Mouse (Mus musculus) liver, adult 2 months (tissue): ENCODE measurements around the gene Rnft2. TPM values are rescaled to one million over a fixed set of nuclear protein-coding genes. Genes with fewer than 3 reads are reported as not detected.

ENCODE experiments used
- DNase-seq: peaks from one replicate; pipeline ENCODE4 v3.0.0-alpha.2; 2011; ENCODE audit warnings: low read depth, low spot score; ENCODE audit errors: extremely low read depth
- H3K27ac ChIP-seq: fragments of 200-500 bp; replicated peaks from 2 replicates; pipeline ENCODE4 v1.5.1; 2012; ENCODE audit warnings: low read depth, mild to moderate bottlenecking, control low read depth, inconsistent platforms, low read length; ENCODE audit not compliant: insufficient read depth
- H3K27me3 ChIP-seq: fragments of 200-500 bp; 2 replicates; pipeline ENCODE4 v1.6.1; 2012; ENCODE audit warnings: mild to moderate bottlenecking, moderate library complexity, low read length, inconsistent platforms; ENCODE audit not compliant: control insufficient read depth, insufficient read depth
- H3K36me3 ChIP-seq: fragments of 200-500 bp; 2 replicates; pipeline ENCODE4 v1.6.1; 2012; ENCODE audit warnings: low read length, inconsistent platforms; ENCODE audit not compliant: control insufficient read depth, insufficient read depth
- H3K4me1 ChIP-seq: fragments of 200-500 bp; 2 replicates; pipeline ENCODE4 v1.6.1; 2011; ENCODE audit warnings: low read length; ENCODE audit not compliant: control insufficient read depth, insufficient read depth
- H3K4me3 ChIP-seq: fragments of 200-500 bp; 2 replicates; pipeline ENCODE4 v1.5.1; 2011; ENCODE audit warnings: low read depth, mild to moderate bottlenecking, control low read depth, low read length, moderate library complexity; ENCODE audit not compliant: insufficient read depth
- H3K79me2 ChIP-seq: fragments of 200-500 bp; 2 replicates; pipeline ENCODE4 v1.6.1; 2012; ENCODE audit warnings: inconsistent platforms, mild to moderate bottlenecking, low read length, moderate library complexity; ENCODE audit not compliant: control insufficient read depth, insufficient read depth
- H3K9ac ChIP-seq: fragments of 200-500 bp; 2 replicates; pipeline ENCODE4 v1.6.1; 2012; ENCODE audit warnings: low read depth, mild to moderate bottlenecking, control low read depth, inconsistent platforms, low read length
- CTCF ChIP-seq: fragments of 200-500 bp; IDR thresholded peaks from 2 replicates; pipeline ENCODE4 v1.5.1; 2011; ENCODE audit warnings: low read depth, low read length, control low read depth
- POLR2A ChIP-seq: fragments of 200-500 bp; IDR thresholded peaks from 2 replicates; pipeline ENCODE4 v1.6.1; 2011; ENCODE audit warnings: low read length, control low read depth; ENCODE audit not compliant: insufficient read depth; ENCODE audit errors: extremely low read depth
- WGBS: fragments of 180-500 bp; shearing (Covaris S2); methylation state at CpG from one replicate; pipeline ENCODE4 v1.1.7; 2018; 5-methylcytosine and 5-hydroxymethylcytosine counted together
- polyA plus RNA-seq: library from polyadenylated mRNA; depleted of rRNA; stranded (reverse); fragments of >200 nt; gene quantifications from 2 replicates; pipeline ENCODE4 v1.2.3, GENCODE M21; 2012
- total RNA-seq: library from RNA; depleted of rRNA; stranded (reverse); fragments of >200 nt; gene quantifications from 2 replicates; pipeline ENCODE4 v1.2.3, GENCODE M21; 2014

Gene Rnft2
- total and polyA plus RNA-seq, 2 experiments, result 0.26 to 1.2 TPM

GRCm38 (mm10) chr5:118260055-118260454 is 15.1 kb upstream of the Rnft2 start:
- no peak overlapping the region for H3K27ac ChIP-seq
- H3K36me3 ChIP-seq, result peaks cover 8% of the 10 kb centered on the region; the same call in 1 of the 2 replicates
- no peaks in the 10 kb centered on the region for H3K4me1 ChIP-seq
- H3K79me2 ChIP-seq, result no peaks in the 10 kb centered on the region
- H3K4me3 ChIP-seq, result no peak overlapping the region
- WGBS, result 79% methylated on average over 10 of the region's 10 CpGs
- no peak for DNase-seq
- TF ChIP-seq CTCF (no peak), POLR2A (no peak)
- no peaks in the 10 kb centered on the region for H3K27me3 ChIP-seq
- no peak overlapping the region for H3K9ac ChIP-seq

GRCm38 (mm10) chr5:118259636-118260035 is 14.7 kb upstream of the Rnft2 start:
- no peak overlapping the region for H3K27ac ChIP-seq
- WGBS, result 79% methylated on average over 6 of the region's 6 CpGs
- no peak for DNase-seq
- no peak for TF ChIP-seq CTCF
- no peak for TF ChIP-seq POLR2A
- no peak overlapping the region for H3K4me3 ChIP-seq
- no peaks in the 10 kb centered on the region for H3K4me1 ChIP-seq
- no peak overlapping the region for H3K9ac ChIP-seq
- no peaks in the 10 kb centered on the region for H3K27me3 ChIP-seq
- peaks cover 8% of the 10 kb centered on the region; the same call in 1 of the 2 replicates for H3K36me3 ChIP-seq
- H3K79me2 ChIP-seq, result no peaks in the 10 kb centered on the region

DNA sequence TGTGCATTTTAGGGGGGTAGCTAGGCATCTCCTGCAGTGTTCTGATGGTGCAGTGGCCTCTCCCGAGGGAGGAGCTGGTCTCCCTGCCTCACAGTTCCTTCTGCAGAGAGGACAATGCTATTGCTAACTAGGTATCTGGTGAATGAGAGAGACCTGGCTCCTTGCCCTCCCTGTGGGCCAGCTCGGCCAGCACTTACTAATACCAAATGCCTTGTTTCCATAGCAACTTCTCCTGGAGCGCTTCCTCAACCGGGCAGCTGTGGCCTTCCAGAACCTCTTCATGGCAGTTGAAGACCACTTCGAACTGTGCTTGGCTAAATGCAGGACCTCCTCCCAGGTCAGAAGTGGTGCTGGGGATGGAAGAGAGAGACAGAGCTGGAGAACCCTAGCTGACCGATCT is 14.2 kb upstream of the Rnft2 start:
- H3K4me1 ChIP-seq, result no peaks in the 10 kb centered on the region
- no peak for DNase-seq
- no peaks in the 10 kb centered on the region for H3K79me2 ChIP-seq
- peaks cover 8% of the 10 kb centered on the region; the same call in 1 of the 2 replicates for H3K36me3 ChIP-seq
- WGBS, result 86% methylated on average over 6 of the region's 6 CpGs
- no peak overlapping the region for H3K4me3 ChIP-seq
- H3K27ac ChIP-seq, result no peak overlapping the region
- no peaks in the 10 kb centered on the region for H3K27me3 ChIP-seq
- no peak for TF ChIP-seq POLR2A
- TF ChIP-seq CTCF, result no peak
- H3K9ac ChIP-seq, result no peak overlapping the region

GRCm38 (mm10) chr5:118256981-118257380 is 12.1 kb upstream of the Rnft2 start:
- Histone ChIP-seq H3K27ac (no peak overlapping the region), H3K9ac (no peak overlapping the region), H3K27me3 (no peaks in the 10 kb centered on the region), H3K79me2 (no peaks in the 10 kb centered on the region), H3K36me3 (peaks cover 8% of the 10 kb centered on the region; the same call in 1 of the 2 replicates), H3K4me3 (no peak overlapping the region), H3K4me1 (no peaks in the 10 kb centered on the region)
- TF ChIP-seq POLR2A (no peak), CTCF (peak; percentile 57)
- WGBS, result 96% methylated on average over 4 of the region's 4 CpGs
- DNase-seq, result peak; percentile 21

GRCm38 (mm10) chr5:118253551-118253950 is 8.6 kb upstream of the Rnft2 start:
- H3K27me3 ChIP-seq, result no peaks in the 10 kb centered on the region
- TF ChIP-seq CTCF (no peak), POLR2A (no peak)
- no peak for DNase-seq
- H3K79me2 ChIP-seq, result no peaks in the 10 kb centered on the region
- WGBS, result 78% methylated on average over 3 of the region's 3 CpGs
- no peak overlapping the region for H3K4me3 ChIP-seq
- peaks cover 3% of the 10 kb centered on the region; the same call in 1 of the 2 replicates for H3K36me3 ChIP-seq
- no peak overlapping the region for H3K9ac ChIP-seq
- no peaks in the 10 kb centered on the region for H3K4me1 ChIP-seq
- H3K27ac ChIP-seq, result no peak overlapping the region

GRCm38 (mm10) chr5:118250987-118251386 is 6.1 kb upstream of the Rnft2 start:
- Histone ChIP-seq H3K27ac (no peak overlapping the region), H3K79me2 (peaks cover 2% of the 10 kb centered on the region; the same call in 1 of the 2 replicates)
- TF ChIP-seq CTCF, result no peak
- no peak for TF ChIP-seq POLR2A

More at GRCm38 (mm10) chr5:118250987-118251386, 6.1 kb upstream of the Rnft2 start:
- no peak overlapping the region for H3K9ac ChIP-seq
- 90% methylated on average over 7 of the region's 7 CpGs for WGBS
- no peak overlapping the region for H3K4me3 ChIP-seq
- no peaks in the 10 kb centered on the region for H3K36me3 ChIP-seq
- H3K27me3 ChIP-seq, result no peaks in the 10 kb centered on the region
- H3K4me1 ChIP-seq, result peaks cover 6% of the 10 kb centered on the region
- DNase-seq, result no peak
